Mouse (Mus musculus) CH12F3 (cell line): ENCODE measurements around the gene Rtp3.

Experiments used
- in situ Hi-C: fragments of 300-500 bp; cut with MboI; formaldehyde crosslinking; loops from 2 replicates; pipeline ENCODE4 v1.14.3; 2020; ENCODE audit warnings: low sequenced_read_pairs

The Rtp3 gene

DNA sequence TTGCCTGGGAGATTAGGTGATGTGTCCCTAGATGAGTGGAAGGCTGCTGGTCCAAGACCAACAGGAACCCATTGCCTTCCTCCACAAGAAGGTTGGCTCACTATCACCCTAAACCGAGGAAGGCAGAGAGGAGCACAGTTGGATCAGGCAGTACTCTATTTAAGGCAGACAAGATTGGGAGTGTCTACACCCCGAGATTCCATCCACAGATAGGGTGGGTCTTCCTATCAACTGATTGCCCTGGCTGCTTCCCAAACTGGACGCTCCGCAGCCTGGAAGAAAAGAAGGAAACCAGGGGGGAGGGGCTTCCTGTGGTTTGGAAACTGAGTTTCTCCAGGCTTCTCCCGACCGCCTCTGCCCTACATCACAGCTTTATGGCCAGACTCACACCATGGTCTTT is at the start of gene Rtp3:
Gene Rtp3, minus strand, starts transcription at position 380 of the 400 bp plus-strand sequence.
- in situ Hi-C loops: no loop called here

DNA sequence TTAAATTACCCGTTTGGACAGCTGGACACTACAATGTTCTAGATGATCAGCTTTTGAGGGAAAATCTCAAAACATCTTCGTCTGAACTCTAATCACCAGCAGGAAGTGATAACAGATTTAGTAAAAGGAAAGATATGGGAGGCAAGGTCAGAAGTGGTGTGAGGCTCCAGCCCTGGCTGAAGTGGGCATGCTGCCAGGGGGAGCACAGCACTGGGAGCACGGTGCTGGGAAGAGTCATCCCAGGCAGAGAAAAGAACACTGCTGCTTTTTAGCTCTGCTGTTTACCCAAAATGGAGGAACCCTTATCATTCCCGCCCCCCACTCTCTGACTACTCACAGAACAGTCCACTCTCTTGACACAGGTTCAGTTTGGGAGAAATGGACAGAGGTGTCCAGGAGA is 49.6 kb upstream of the Rtp3 start:
- in situ Hi-C loops: no loop called here

DNA sequence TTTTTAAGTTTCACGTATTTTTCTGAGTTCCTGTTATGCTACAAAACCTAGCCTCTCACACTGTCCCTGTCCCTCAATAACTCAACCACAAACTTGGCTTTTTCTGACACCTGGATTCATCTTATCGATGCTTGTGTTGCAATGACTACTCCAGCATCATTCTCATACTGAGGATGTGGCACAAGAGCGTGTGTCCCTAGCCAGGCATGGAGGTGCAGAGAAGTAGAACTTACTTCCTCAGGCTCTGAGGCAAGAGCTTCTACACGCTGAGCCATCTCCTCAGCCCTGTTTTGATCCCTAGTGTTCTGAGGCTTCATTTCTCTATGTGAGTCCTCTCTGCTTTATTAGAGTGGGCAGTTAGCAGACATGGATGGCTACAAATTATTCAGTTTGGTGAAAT is 43.3 kb upstream of the Rtp3 start:
- in situ Hi-C loops: no loop called here

DNA sequence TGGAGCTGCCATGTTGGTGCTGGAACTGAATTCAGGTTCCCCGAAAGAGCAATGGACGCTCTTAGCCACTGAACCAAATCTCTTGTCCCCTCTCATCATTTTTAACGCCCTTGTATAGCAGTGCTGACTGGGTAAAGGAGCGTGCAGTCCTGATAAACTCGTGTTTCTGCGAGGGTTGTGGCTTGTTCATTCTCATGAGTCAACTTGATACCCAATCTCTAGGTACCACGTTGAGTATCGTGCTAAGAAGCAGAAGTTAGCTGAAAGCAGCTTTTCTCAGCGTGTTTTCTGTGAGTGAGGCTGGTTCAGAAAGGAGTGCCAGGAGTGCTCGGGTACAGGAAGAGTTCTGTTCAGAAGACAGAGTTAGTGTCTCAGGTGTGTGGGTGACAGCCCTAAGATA is 36.4 kb upstream of the Rtp3 start:
- in situ Hi-C loops: no loop called here

DNA sequence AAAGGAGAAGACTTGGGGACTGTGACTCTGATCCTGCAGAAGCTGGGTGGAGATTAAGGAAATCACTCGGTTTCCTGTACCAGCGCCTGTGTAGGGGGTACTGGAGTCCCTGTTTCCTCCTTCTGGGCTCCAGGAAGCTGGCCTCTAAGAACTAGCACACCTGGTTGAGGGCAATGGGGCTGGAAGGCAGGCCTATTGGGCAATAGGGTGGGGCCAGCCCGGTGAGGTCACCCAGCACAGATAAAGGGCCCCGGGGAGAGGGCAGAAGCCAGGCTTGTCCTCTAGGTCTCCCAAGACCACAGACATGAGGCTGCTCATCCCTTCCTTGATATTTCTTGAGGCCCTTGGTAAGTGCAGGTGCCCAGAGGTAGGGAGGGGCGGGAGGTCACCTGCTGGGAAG is 28.6 kb upstream of the Rtp3 start, which contains the start of gene Ltf:
Gene Ltf, plus strand, starts transcription at position 250 of the 400 bp plus-strand sequence.
- in situ Hi-C loops: no loop called here

- in situ Hi-C loops: no loop called here
Observed at GRCm38 (mm10) chr9:111015658-111016057, 25.3 kb upstream of the Rtp3 start.

GRCm38 (mm10) chr9:111012041-111012440 is 21.7 kb upstream of the Rtp3 start:
- in situ Hi-C loops: no loop called here

- in situ Hi-C loops: no loop called here
Observed at GRCm38 (mm10) chr9:111011550-111011949, 21.2 kb upstream of the Rtp3 start.

GRCm38 (mm10) chr9:111009763-111010162 is 19.4 kb upstream of the Rtp3 start:
- in situ Hi-C loops: no loop called here

DNA sequence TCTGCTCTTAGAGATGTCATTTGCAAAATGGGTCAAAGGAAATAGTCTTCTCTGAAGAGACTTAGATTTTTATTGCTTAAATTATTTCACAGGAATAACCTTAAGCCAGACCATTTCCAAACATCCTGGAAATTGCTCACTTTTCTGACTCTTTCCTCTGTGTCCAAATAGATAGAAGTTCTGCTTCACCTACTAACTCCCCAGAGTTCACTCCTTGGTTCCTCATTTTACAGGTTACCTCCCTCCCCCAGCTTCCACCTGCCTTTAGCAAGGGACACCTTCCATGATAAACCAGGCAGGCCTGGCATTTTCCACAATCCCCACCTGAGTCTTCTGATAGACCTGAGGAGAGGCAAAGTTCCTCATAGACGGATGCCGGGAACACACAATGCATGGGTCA is 16.2 kb upstream of the Rtp3 start:
- in situ Hi-C loops: no loop called here

- in situ Hi-C loops: no loop called here
Observed at GRCm38 (mm10) chr9:111003279-111003678, 12.9 kb upstream of the Rtp3 start.

DNA sequence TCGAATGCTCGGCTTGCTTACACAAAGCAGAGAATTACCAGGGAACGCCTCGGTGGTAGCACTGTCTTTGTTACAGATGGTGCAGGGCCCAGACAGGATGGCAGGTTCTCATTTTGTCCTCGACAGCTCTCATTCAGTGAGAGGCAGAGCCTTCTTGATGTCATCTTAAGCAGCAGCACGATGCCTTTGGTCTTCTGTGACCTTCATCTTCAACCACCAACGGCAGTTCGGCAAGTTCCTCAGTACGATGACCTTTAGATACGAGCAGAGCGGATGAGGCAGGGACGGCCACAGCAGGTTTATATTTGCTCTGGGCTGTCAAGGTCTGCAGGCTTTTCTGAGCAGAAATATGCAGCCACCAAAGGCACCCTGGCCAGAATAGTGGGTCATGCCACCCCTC is 11.2 kb upstream of the Rtp3 start:
- in situ Hi-C loops: no loop called here

DNA sequence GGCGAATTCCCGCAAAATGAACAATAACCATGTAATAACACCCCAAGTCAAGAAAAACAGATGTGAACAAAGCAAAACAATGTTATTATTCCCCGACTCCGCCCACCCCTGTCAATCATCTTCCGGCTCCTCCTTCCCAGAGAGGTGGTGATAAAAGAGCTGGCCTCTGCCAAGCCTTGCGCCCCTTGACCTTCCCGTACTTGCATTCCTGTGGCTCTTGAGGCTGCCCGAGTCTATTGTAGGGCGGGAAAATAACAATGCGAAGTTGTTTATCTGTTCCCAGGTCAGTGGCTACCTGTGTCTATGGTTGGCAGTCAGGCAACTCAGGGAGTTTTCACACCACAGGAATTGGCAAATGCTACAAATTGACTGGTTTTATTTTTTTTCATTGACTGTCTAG is 9.5 kb upstream of the Rtp3 start:
- in situ Hi-C loops: no loop called here

- in situ Hi-C loops: no loop called here
Observed at GRCm38 (mm10) chr9:110999056-110999455, 8.7 kb upstream of the Rtp3 start.

DNA sequence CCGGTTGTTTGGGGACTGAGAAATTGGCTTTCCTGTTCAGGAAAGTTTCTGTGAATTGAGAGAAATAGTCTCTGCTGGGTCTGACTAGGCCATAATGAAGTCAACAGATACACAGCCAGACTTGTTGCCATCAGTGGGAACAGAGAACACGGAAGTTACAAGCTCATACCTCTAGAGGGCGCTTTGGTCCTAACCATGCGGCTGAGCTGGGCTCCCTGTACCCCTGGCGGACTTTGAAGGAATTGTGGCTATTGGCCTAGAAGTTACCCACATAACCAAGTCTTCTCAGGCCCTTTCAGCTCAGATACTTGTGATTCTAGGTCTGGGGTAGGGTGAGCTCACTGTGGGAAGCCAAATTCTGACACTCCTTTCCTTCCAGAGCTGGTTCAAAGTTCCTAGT is 6.9 kb upstream of the Rtp3 start:
- in situ Hi-C loops: no loop called here

DNA sequence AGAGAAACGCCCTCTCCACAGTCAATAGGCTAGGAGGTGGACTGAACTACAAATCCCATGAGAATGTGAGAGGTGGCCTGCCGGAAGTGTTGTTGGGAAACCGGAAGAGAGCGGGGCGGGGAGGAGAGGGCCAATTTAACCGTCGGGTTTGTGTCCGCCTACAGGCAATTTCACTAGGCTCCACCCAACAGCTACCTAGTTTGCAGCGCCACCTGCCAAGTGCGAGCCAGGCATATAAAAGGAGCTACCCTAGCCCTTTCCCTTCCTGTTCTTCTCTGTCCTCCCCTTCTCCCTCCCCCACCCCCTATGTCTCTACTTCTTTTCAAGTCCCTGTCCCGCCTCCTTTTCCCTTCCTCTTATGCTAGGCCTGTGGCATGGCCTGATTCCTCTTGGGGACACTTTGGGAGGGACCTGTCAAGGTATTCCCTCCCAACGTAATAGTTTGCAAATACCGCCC is 4.4 kb upstream of the Rtp3 start:
- in situ Hi-C loops: no loop called here

- in situ Hi-C loops: no loop called here
Observed at GRCm38 (mm10) chr9:110993281-110993709, 2.9 kb upstream of the Rtp3 start.

- in situ Hi-C loops: no loop called here
Observed at GRCm38 (mm10) chr9:110989543-110989942, 840 bp downstream of the Rtp3 start.

DNA sequence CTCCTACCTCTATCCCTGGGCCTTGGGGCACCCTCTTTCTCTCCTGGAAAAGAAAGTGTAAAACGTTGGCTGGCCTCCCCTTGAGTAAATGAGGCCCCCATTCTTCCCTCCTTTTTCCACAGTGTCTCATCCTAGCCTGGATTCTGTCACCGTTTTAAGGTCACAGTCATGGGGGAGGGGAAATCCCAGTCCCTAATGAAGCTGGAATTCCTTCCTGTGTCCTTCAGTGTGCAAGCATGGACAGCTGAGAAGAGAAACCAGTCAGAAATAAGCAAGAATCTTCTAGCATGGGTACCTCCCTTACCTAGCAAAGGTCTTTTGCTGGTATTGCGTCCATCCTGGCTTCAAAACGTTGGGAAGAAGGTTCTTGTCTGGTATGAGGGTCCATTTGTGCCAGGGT is 1.2 kb downstream of the Rtp3 start:
- in situ Hi-C loops: no loop called here

- in situ Hi-C loops: no loop called here
Observed at GRCm38 (mm10) chr9:110988078-110988477, 2.3 kb downstream of the Rtp3 start.

DNA sequence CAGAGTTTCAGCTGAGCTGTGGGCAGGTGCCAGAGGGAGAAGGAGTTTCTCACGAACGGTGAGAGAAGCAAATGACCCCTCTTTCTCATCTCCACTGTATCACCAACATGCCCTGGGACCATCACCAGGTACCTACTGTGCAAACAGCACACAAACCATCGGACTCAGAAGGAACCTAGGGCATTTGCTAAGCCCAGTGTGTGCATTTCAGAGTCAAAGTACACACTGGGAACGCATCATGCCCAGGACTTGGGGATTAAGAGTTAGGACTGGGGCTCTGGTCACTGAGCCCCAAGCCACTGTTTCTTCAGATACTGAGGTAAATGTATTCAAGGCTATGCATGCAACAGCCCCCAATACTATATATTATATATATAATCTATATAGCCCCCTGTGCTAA is 3.1 kb downstream of the Rtp3 start:
- in situ Hi-C loops: no loop called here

GRCm38 (mm10) chr9:110985951-110986350 is 4.4 kb downstream of the Rtp3 start:
- in situ Hi-C loops: no loop called here

- in situ Hi-C loops: no loop called here
Observed at GRCm38 (mm10) chr9:110985541-110985940, 4.8 kb downstream of the Rtp3 start.

- in situ Hi-C loops: no loop called here
Observed at GRCm38 (mm10) chr9:110984096-110984495, 6.3 kb downstream of the Rtp3 start.
